Mouse (Mus musculus): ENCODE measurements at regions not wholly inside any gene's neighbourhood (a gene's known extent, or its start where the extent isn't known, plus 50 kb on each side); places are given as distances from the start of the nearest gene placed in this dataset.
A peak's percentile ranks its signal among the peaks of the same experiment; 100 is the strongest.

- Histone ChIP-seq H3K27ac (replicated peaks) (peak overlapping the region; percentile 75), H3K36me3 (no peaks in the 10 kb centered on the region), H3K9me3 (replicated peaks) (no peaks in the 10 kb centered on the region), H3K4me1 (peaks cover 20% of the 10 kb centered on the region), H3K4me3 (replicated peaks) (peak overlapping the region; percentile 20), H3K27me3 (replicated peaks) (no peaks in the 10 kb centered on the region), H3K4me2 (peak overlapping the region; percentile 49), H3K9ac (replicated peaks) (no peak overlapping the region)
- 21% methylated on average over 13 of the region's 13 CpGs for WGBS
- peak; percentile 90 for ATAC-seq (ENCODE audit: low FRiP score)
Observed at GRCm38 (mm10) chr10:45889381-45889951, 311.8 kb downstream of the Hace1 start.

- Histone ChIP-seq H3K4me3 (replicated peaks) (no peak overlapping the region), H3K27me3 (replicated peaks) (no peaks in the 10 kb centered on the region), H3K9me3 (replicated peaks) (no peaks in the 10 kb centered on the region), H3K4me2 (peak overlapping the region; percentile 49), H3K27ac (replicated peaks) (peak overlapping the region; percentile 75), H3K36me3 (no peaks in the 10 kb centered on the region), H3K4me1 (peaks cover 20% of the 10 kb centered on the region), H3K9ac (replicated peaks) (no peak overlapping the region)
- 62% methylated on average over 9 of the region's 9 CpGs for WGBS
- peak; percentile 62 for ATAC-seq (ENCODE audit: low FRiP score)
Observed at GRCm38 (mm10) chr10:45890088-45890626, 312.5 kb downstream of the Hace1 start.

- H3K4me3 ChIP-seq (replicated peaks) = no peak overlapping the region
- WGBS = 49% methylated on average over 2 of the region's 2 CpGs
- ATAC-seq (ENCODE audit: low FRiP score) = no peak
- H3K9ac ChIP-seq (replicated peaks) = no peak overlapping the region
- no peaks in the 10 kb centered on the region for H3K27me3 ChIP-seq (replicated peaks)
- peaks cover 20% of the 10 kb centered on the region for H3K4me1 ChIP-seq
- H3K9me3 ChIP-seq (replicated peaks) = no peaks in the 10 kb centered on the region
- no peak overlapping the region for H3K27ac ChIP-seq (replicated peaks)
- no peaks in the 10 kb centered on the region for H3K36me3 ChIP-seq
- H3K4me2 ChIP-seq = no peak overlapping the region
Observed at GRCm38 (mm10) chr10:45892464-45892863, 314.8 kb downstream of the Hace1 start.

- no peak overlapping the region for H3K27ac ChIP-seq (replicated peaks)
- ATAC-seq (ENCODE audit: low FRiP score) = no peak
- no peaks in the 10 kb centered on the region for H3K36me3 ChIP-seq
- H3K9me3 ChIP-seq (replicated peaks) = no peaks in the 10 kb centered on the region
- no peaks in the 10 kb centered on the region for H3K27me3 ChIP-seq (replicated peaks)
- 85% methylated on average over 2 of the region's 2 CpGs for WGBS
- H3K4me2 ChIP-seq = no peak overlapping the region
- H3K4me1 ChIP-seq = peaks cover 13% of the 10 kb centered on the region
- H3K9ac ChIP-seq (replicated peaks) = no peak overlapping the region
- H3K4me3 ChIP-seq (replicated peaks) = no peak overlapping the region
Observed at GRCm38 (mm10) chr10:45893894-45894831, 316.5 kb downstream of the Hace1 start.

- no peak for ATAC-seq (ENCODE audit: low FRiP score)
- Histone ChIP-seq H3K27ac (replicated peaks) (no peak overlapping the region), H3K9ac (replicated peaks) (no peak overlapping the region), H3K27me3 (replicated peaks) (no peaks in the 10 kb centered on the region), H3K9me3 (replicated peaks) (0 out of 2 replicates have a peak, but pooled peaks cover 3% of the 10 kb centered on the region), H3K4me3 (replicated peaks) (no peak overlapping the region), H3K36me3 (no peaks in the 10 kb centered on the region), H3K4me2 (no peak overlapping the region), H3K4me1 (no peaks in the 10 kb centered on the region)
- WGBS = 17% methylated on average over 3 of the region's 3 CpGs
Observed at GRCm38 (mm10) chr10:45916928-45917327, 339.3 kb downstream of the Hace1 start.

GRCm38 (mm10) chr10:45925746-45926145 is 348.1 kb downstream of the Hace1 start:
- Histone ChIP-seq H3K27me3 (replicated peaks) (no peaks in the 10 kb centered on the region), H3K4me2 (no peak overlapping the region), H3K9ac (replicated peaks) (no peak overlapping the region), H3K4me3 (replicated peaks) (no peak overlapping the region), H3K9me3 (replicated peaks) (no peaks in the 10 kb centered on the region), H3K27ac (replicated peaks) (no peak overlapping the region), H3K36me3 (no peaks in the 10 kb centered on the region), H3K4me1 (no peaks in the 10 kb centered on the region)
- WGBS = 45% methylated on average over 1 of the region's 1 CpGs
- ATAC-seq (ENCODE audit: low FRiP score) = no peak

GRCm38 (mm10) chr10:45933631-45934310 is 356.1 kb downstream of the Hace1 start:
- Histone ChIP-seq H3K4me2 (no peak overlapping the region), H3K36me3 (no peaks in the 10 kb centered on the region), H3K9me3 (replicated peaks) (no peaks in the 10 kb centered on the region), H3K4me3 (replicated peaks) (no peak overlapping the region), H3K4me1 (no peaks in the 10 kb centered on the region), H3K9ac (replicated peaks) (no peak overlapping the region), H3K27me3 (replicated peaks) (no peaks in the 10 kb centered on the region), H3K27ac (replicated peaks) (no peak overlapping the region)
- 96% methylated on average over 4 of the region's 4 CpGs for WGBS
- no peak for ATAC-seq (ENCODE audit: low FRiP score)

- Histone ChIP-seq H3K9me3 (replicated peaks) (no peaks in the 10 kb centered on the region), H3K4me1 (no peaks in the 10 kb centered on the region), H3K27me3 (replicated peaks) (no peaks in the 10 kb centered on the region), H3K4me3 (replicated peaks) (no peak overlapping the region), H3K9ac (replicated peaks) (no peak overlapping the region), H3K27ac (replicated peaks) (no peak overlapping the region), H3K4me2 (no peak overlapping the region), H3K36me3 (no peaks in the 10 kb centered on the region)
- ATAC-seq (ENCODE audit: low FRiP score) = no peak
Observed at GRCm38 (mm10) chr10:45957686-45958085, 380.1 kb downstream of the Hace1 start.

GRCm38 (mm10) chr10:45972240-45972639 is 394.6 kb downstream of the Hace1 start:
- no peak overlapping the region for H3K27ac ChIP-seq (replicated peaks)
- WGBS = 67% methylated on average over 1 of the region's 1 CpGs
- no peaks in the 10 kb centered on the region for H3K27me3 ChIP-seq (replicated peaks)
- no peak overlapping the region for H3K4me3 ChIP-seq (replicated peaks)
- H3K9ac ChIP-seq (replicated peaks) = no peak overlapping the region
- no peaks in the 10 kb centered on the region for H3K36me3 ChIP-seq
- no peaks in the 10 kb centered on the region for H3K9me3 ChIP-seq (replicated peaks)
- no peak for ATAC-seq (ENCODE audit: low FRiP score)
- H3K4me1 ChIP-seq = no peaks in the 10 kb centered on the region
- no peak overlapping the region for H3K4me2 ChIP-seq

GRCm38 (mm10) chr10:45982731-45983274 is 405.2 kb downstream of the Hace1 start:
- WGBS = 57% methylated on average over 4 of the region's 4 CpGs
- no peaks in the 10 kb centered on the region for H3K36me3 ChIP-seq

GRCm38 (mm10) chr10:45983671-45984335 is 406.2 kb downstream of the Hace1 start:
- Histone ChIP-seq H3K4me3 (replicated peaks) (no peak overlapping the region), H3K36me3 (no peaks in the 10 kb centered on the region), H3K4me1 (no peaks in the 10 kb centered on the region), H3K4me2 (no peak overlapping the region), H3K9me3 (replicated peaks) (no peaks in the 10 kb centered on the region), H3K9ac (replicated peaks) (no peak overlapping the region), H3K27me3 (replicated peaks) (no peaks in the 10 kb centered on the region), H3K27ac (replicated peaks) (no peak overlapping the region)
- no peak for ATAC-seq (ENCODE audit: low FRiP score)
- 67% methylated on average over 6 of the region's 6 CpGs for WGBS

More at GRCm38 (mm10) chr10:45982731-45983274, 405.2 kb downstream of the Hace1 start:
- no peaks in the 10 kb centered on the region for H3K4me1 ChIP-seq
- no peak overlapping the region for H3K4me2 ChIP-seq
- H3K27me3 ChIP-seq (replicated peaks) = no peaks in the 10 kb centered on the region
- no peak overlapping the region for H3K27ac ChIP-seq (replicated peaks)
- no peaks in the 10 kb centered on the region for H3K9me3 ChIP-seq (replicated peaks)
- H3K4me3 ChIP-seq (replicated peaks) = no peak overlapping the region
- ATAC-seq (ENCODE audit: low FRiP score) = no peak
- no peak overlapping the region for H3K9ac ChIP-seq (replicated peaks)
